Mouse (Mus musculus) lung, postnatal 10 days (tissue): ENCODE measurements around the gene Adcy5.

Experiments used
- DNase-seq: peaks from one replicate; pipeline ENCODE4 v3.0.0; 2021

The Adcy5 gene

GRCm38 (mm10) chr16:35271572-35271971, 116.9 kb downstream of the Adcy5 start:
- DNase-seq = no peak

- DNase-seq = no peak
These were observed 117.7 kb downstream of the Adcy5 start for GRCm38 (mm10) chr16:35272417-35272816.

- no peak for DNase-seq
These were observed 123.5 kb downstream of the Adcy5 start for GRCm38 (mm10) chr16:35278166-35278565.

- DNase-seq = no peak
These were observed 127.8 kb downstream of the Adcy5 start for GRCm38 (mm10) chr16:35282456-35282855.

GRCm38 (mm10) chr16:35285821-35286220, 131.1 kb downstream of the Adcy5 start:
- DNase-seq = no peak

GRCm38 (mm10) chr16:35287244-35287643, 132.6 kb downstream of the Adcy5 start:
- no peak for DNase-seq

- DNase-seq = peak; percentile 28
These were observed 143.1 kb downstream of the Adcy5 start for GRCm38 (mm10) chr16:35297786-35298185.

- DNase-seq = no peak
These were observed 145.5 kb downstream of the Adcy5 start for GRCm38 (mm10) chr16:35300156-35300555.

- peak; percentile 24 for DNase-seq
These were observed 148.0 kb downstream of the Adcy5 start for GRCm38 (mm10) chr16:35302441-35303280.

- no peak for DNase-seq
These were observed 149.0 kb downstream of the Adcy5 start for GRCm38 (mm10) chr16:35303721-35304120.

- no peak for DNase-seq
These were observed 149.7 kb downstream of the Adcy5 start for GRCm38 (mm10) chr16:35304416-35304815.

GRCm38 (mm10) chr16:35305226-35305625, 150.5 kb downstream of the Adcy5 start:
- no peak for DNase-seq

- no peak for DNase-seq
These were observed 152.0 kb downstream of the Adcy5 start for GRCm38 (mm10) chr16:35306631-35307030.

GRCm38 (mm10) chr16:35307331-35307730, 152.7 kb downstream of the Adcy5 start:
- DNase-seq = no peak

GRCm38 (mm10) chr16:35308016-35308415, 153.3 kb downstream of the Adcy5 start:
- no peak for DNase-seq

GRCm38 (mm10) chr16:35308486-35309143, 153.9 kb downstream of the Adcy5 start:
- no peak for DNase-seq

GRCm38 (mm10) chr16:35309634-35310033, 155.0 kb downstream of the Adcy5 start:
- no peak for DNase-seq

- no peak for DNase-seq
These were observed 156.0 kb downstream of the Adcy5 start for GRCm38 (mm10) chr16:35310551-35311110.

GRCm38 (mm10) chr16:35311586-35311985, 156.9 kb downstream of the Adcy5 start:
- peak; percentile 9 for DNase-seq

- DNase-seq = no peak
These were observed 160.8 kb downstream of the Adcy5 start for GRCm38 (mm10) chr16:35315496-35315895.

GRCm38 (mm10) chr16:35316856-35317264, 162.2 kb downstream of the Adcy5 start:
- no peak for DNase-seq

GRCm38 (mm10) chr16:35317460-35317859, 162.8 kb downstream of the Adcy5 start:
- DNase-seq = no peak

- no peak for DNase-seq
These were observed 163.7 kb downstream of the Adcy5 start for GRCm38 (mm10) chr16:35318397-35318796.

GRCm38 (mm10) chr16:35319335-35319734, 164.7 kb downstream of the Adcy5 start:
- peak; percentile 58 for DNase-seq
